Mouse (Mus musculus) ES-Bruce4 (cell line): ENCODE measurements around the gene Ebi3.

Source experiments
- CTCF ChIP-seq: IDR thresholded peaks from one replicate; pipeline ENCODE4 v1.8.1; 2011; ENCODE audit warnings: low read depth, low read length
- EP300 ChIP-seq: IDR thresholded peaks from 2 replicates; pipeline ENCODE4 v1.6.1; 2011; ENCODE audit warnings: low read depth, low read length; ENCODE audit not compliant: insufficient read depth
- POLR2A ChIP-seq: IDR thresholded peaks from one replicate; pipeline ENCODE4 v1.8.1; 2011; ENCODE audit warnings: low read length; ENCODE audit not compliant: insufficient read depth

GRCm38 (mm10) chr17:55996007-55996406 lies 43.6 kb downstream of the Ebi3 start:
- no peak for TF ChIP-seq POLR2A
- TF ChIP-seq CTCF = no peak
- TF ChIP-seq EP300 = no peak
